Mouse (Mus musculus): Measurements from ENCODE around the gene Notch1.

The Notch1 gene

GRCm38 (mm10) chr2:26481724-26482495, 34.6 kb downstream of the Notch1 start:
- DNase-seq (ENCODE audit: low read depth, low spot score), result no peak

GRCm38 (mm10) chr2:26480911-26481310, 35.6 kb downstream of the Notch1 start:
- no peak for DNase-seq (ENCODE audit: low read depth, low spot score)

GRCm38 (mm10) chr2:26478685-26479205, 37.7 kb downstream of the Notch1 start:
- no peak for DNase-seq (ENCODE audit: low read depth, low spot score)

GRCm38 (mm10) chr2:26477911-26478310, 38.6 kb downstream of the Notch1 start:
- no peak for DNase-seq (ENCODE audit: low read depth, low spot score)

- DNase-seq (ENCODE audit: low read depth, low spot score), result no peak
These were observed 40.7 kb downstream of the Notch1 start for GRCm38 (mm10) chr2:26475505-26476430.

- no peak for DNase-seq (ENCODE audit: low read depth, low spot score)
These were observed 41.5 kb downstream of the Notch1 start for GRCm38 (mm10) chr2:26474789-26475504.

- DNase-seq (ENCODE audit: low read depth, low spot score), result no peak
These were observed 44.0 kb downstream of the Notch1 start for GRCm38 (mm10) chr2:26472312-26473090.

- DNase-seq (ENCODE audit: low read depth, low spot score), result no peak
These were observed 44.7 kb downstream of the Notch1 start for GRCm38 (mm10) chr2:26471652-26472285.

GRCm38 (mm10) chr2:26470967-26471366, 45.5 kb downstream of the Notch1 start:
- DNase-seq (ENCODE audit: low read depth, low spot score), result no peak

GRCm38 (mm10) chr2:26468376-26468775, 48.1 kb downstream of the Notch1 start:
- DNase-seq (ENCODE audit: low read depth, low spot score), result no peak

- DNase-seq (ENCODE audit: low read depth, low spot score), result no peak
These were observed 53.1 kb downstream of the Notch1 start for GRCm38 (mm10) chr2:26463412-26463811.

- DNase-seq (ENCODE audit: low read depth, low spot score), result no peak
These were observed 53.5 kb downstream of the Notch1 start for GRCm38 (mm10) chr2:26462980-26463379.

- no peak for DNase-seq (ENCODE audit: low read depth, low spot score)
These were observed 54.8 kb downstream of the Notch1 start for GRCm38 (mm10) chr2:26461667-26462066.

GRCm38 (mm10) chr2:26460837-26461236, 55.6 kb downstream of the Notch1 start:
- no peak for DNase-seq (ENCODE audit: low read depth, low spot score)

- DNase-seq (ENCODE audit: low read depth, low spot score), result no peak
These were observed 56.3 kb downstream of the Notch1 start for GRCm38 (mm10) chr2:26460097-26460646.

GRCm38 (mm10) chr2:26459478-26459877, 57.0 kb downstream of the Notch1 start:
- DNase-seq (ENCODE audit: low read depth, low spot score), result no peak

GRCm38 (mm10) chr2:26458402-26459124, 57.9 kb downstream of the Notch1 start:
- no peak for DNase-seq (ENCODE audit: low read depth, low spot score)

- DNase-seq (ENCODE audit: low read depth, low spot score), result peak; percentile 45
These were observed 67.1 kb downstream of the Notch1 start for GRCm38 (mm10) chr2:26449121-26450060.

Measured in retina, adult 2 months (tissue).